Comparison of ENCODE assay signal across 7 mouse cellular contexts in the genomic region with DNA sequence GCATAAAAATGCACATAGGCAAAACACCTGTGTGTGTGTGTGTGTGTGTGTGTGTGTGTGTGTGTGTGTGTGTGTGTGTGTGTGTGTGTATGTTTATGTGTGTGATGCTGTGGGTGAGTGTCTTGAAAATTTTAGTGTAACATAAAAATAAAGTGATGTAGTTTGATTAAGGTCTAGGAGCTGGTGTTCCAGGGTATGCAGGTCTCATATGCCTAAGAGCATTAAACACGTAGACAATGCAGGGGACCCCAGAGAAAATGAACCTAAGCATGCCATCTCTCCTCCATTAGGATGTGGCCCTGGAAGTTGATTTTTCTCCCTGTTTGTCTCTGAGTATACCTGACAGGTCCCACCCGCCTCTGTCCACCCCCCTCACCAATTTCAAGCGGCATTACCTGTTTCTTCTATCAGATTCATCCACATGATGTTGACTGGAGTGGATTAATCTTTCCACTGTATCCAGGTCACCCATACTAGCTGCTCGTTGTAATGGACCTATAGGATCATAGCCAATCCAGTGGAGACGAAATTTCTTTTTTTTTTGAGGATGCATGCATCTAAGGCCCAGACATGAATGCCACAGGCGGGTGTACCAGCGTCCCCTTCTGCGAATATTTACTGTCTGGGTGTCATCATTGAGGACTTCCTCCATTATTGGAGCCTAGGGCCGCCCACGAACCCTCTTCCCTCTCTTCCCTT. TPM values are rescaled to one million over a fixed set of nuclear protein-coding genes. Genes with fewer than 3 reads are reported as not detected.
DNase-seq lines count a peak whose midpoint lies in the region; ATAC-seq lines count a peak whose summit lies in the region.
"Not testable (repeated sequence)": the region's sequence is repeated elsewhere in the genome, so short reads cannot be mapped to it uniquely, and the experiment has no call there.

No protein-coding gene starts in this region.

- H3K4me3 ChIP-seq in embryonic facial prominence, embryonic 12.5 days; hindbrain, embryonic 11.5 days (ENCODE audit: low read depth, low read length); kidney, embryonic 14.5 days (ENCODE audit: low read length); liver, embryonic 12.5 days; midbrain, embryonic 16.5 days (ENCODE audit: low read depth, low read length); stomach, embryonic 14.5 days (ENCODE audit: low read depth, low read length): not testable (repeated sequence)

- not testable (repeated sequence) for H3K27ac ChIP-seq in embryonic facial prominence, embryonic 12.5 days; hindbrain, embryonic 11.5 days (ENCODE audit: low read depth, low read length); kidney, embryonic 14.5 days (ENCODE audit: low read depth, low read length); liver, embryonic 12.5 days; midbrain, embryonic 16.5 days (ENCODE audit: low read length); stomach, embryonic 14.5 days (ENCODE audit: low read length)

- H3K4me2 ChIP-seq in embryonic facial prominence, embryonic 12.5 days (replicated peaks); hindbrain, embryonic 11.5 days (replicated peaks; ENCODE audit: low read depth, low read length); kidney, embryonic 14.5 days (replicated peaks; ENCODE audit: low read depth, low read length); liver, embryonic 12.5 days; midbrain, embryonic 16.5 days (ENCODE audit: low read length); stomach, embryonic 14.5 days (replicated peaks; ENCODE audit: low read depth, low read length): not testable (repeated sequence)

- WGBS in embryonic facial prominence, embryonic 12.5 days = 81% methylated on average over 9 of the region's 10 CpGs
- 81% methylated on average over 7 of the region's 10 CpGs for WGBS in hindbrain, embryonic 11.5 days
- WGBS in kidney, embryonic 14.5 days = 88% methylated on average over 8 of the region's 10 CpGs
- 55% methylated on average over 9 of the region's 10 CpGs for WGBS in liver, embryonic 12.5 days (ENCODE audit: insufficient replicate concordance)
- 77% methylated on average over 7 of the region's 10 CpGs for WGBS in midbrain, embryonic 16.5 days
- 81% methylated on average over 7 of the region's 10 CpGs for WGBS in stomach, embryonic 14.5 days

- not testable (repeated sequence) for H3K27me3 ChIP-seq in embryonic facial prominence, embryonic 12.5 days; hindbrain, embryonic 11.5 days (ENCODE audit: control insufficient read depth, insufficient read depth, low read length); kidney, embryonic 14.5 days (ENCODE audit: control insufficient read depth, insufficient read depth, low read length); liver, embryonic 12.5 days (replicated peaks); midbrain, embryonic 16.5 days (ENCODE audit: control insufficient read depth, insufficient read depth, low read depth, low read length); stomach, embryonic 14.5 days (ENCODE audit: control insufficient read depth, insufficient read depth, low read length)

- DNase-seq in heart, adult 11 months = peak; percentile 82
- not testable (repeated sequence) for DNase-seq in hindbrain, embryonic 11.5 days (ENCODE audit: low spot score)

- not testable (repeated sequence) for H3K36me3 ChIP-seq in embryonic facial prominence, embryonic 12.5 days; hindbrain, embryonic 11.5 days (ENCODE audit: control insufficient read depth, insufficient read depth, low read length); kidney, embryonic 14.5 days (ENCODE audit: control insufficient read depth, insufficient read depth, low read length); liver, embryonic 12.5 days; midbrain, embryonic 16.5 days (ENCODE audit: control insufficient read depth, insufficient read depth, low read length); stomach, embryonic 14.5 days (ENCODE audit: control insufficient read depth, insufficient read depth, low read length)

- not testable (repeated sequence) for H3K9ac ChIP-seq in embryonic facial prominence, embryonic 12.5 days; hindbrain, embryonic 11.5 days (ENCODE audit: low read depth, low read length); kidney, embryonic 14.5 days (ENCODE audit: low read depth, low read length); liver, embryonic 12.5 days; midbrain, embryonic 16.5 days (ENCODE audit: low read depth, low read length); stomach, embryonic 14.5 days (replicated peaks; ENCODE audit: low read depth, low read length)

- peak; percentile 56; the same call in 1 of the 2 replicates for ATAC-seq in embryonic facial prominence, embryonic 12.5 days (ENCODE audit: insufficient number of reproducible peaks, insufficient read depth, low FRiP score, low TSS enrichment)
- ATAC-seq in hindbrain, embryonic 11.5 days (ENCODE audit: low FRiP score) = peak; percentile 71
- ATAC-seq in kidney, embryonic 14.5 days (ENCODE audit: low FRiP score, low TSS enrichment) = peak; percentile 57; the same call in 1 of the 2 replicates
- peak; percentile 37; the same call in 1 of the 2 replicates for ATAC-seq in liver, embryonic 12.5 days
- ATAC-seq in midbrain, embryonic 16.5 days = peak; percentile 32; the same call in 1 of the 2 replicates
- peak; percentile 58 for ATAC-seq in stomach, embryonic 14.5 days (ENCODE audit: insufficient number of reproducible peaks, insufficient read depth, low FRiP score, low read depth)

- not testable (repeated sequence) for H3K9me3 ChIP-seq in embryonic facial prominence, embryonic 12.5 days; hindbrain, embryonic 11.5 days (ENCODE audit: control insufficient read depth, low read length); kidney, embryonic 14.5 days (ENCODE audit: control insufficient read depth, low read length); liver, embryonic 12.5 days (replicated peaks); midbrain, embryonic 16.5 days (replicated peaks; ENCODE audit: control insufficient read depth, low read length, poor library complexity, severe bottlenecking); stomach, embryonic 14.5 days (ENCODE audit: control insufficient read depth, low read depth, low read length)

- H3K4me1 ChIP-seq in embryonic facial prominence, embryonic 12.5 days; hindbrain, embryonic 11.5 days (replicated peaks; ENCODE audit: control insufficient read depth, insufficient read depth, low read length); kidney, embryonic 14.5 days (ENCODE audit: control insufficient read depth, insufficient read depth, low read length); liver, embryonic 12.5 days; midbrain, embryonic 16.5 days (ENCODE audit: control insufficient read depth, insufficient read depth, low read length); stomach, embryonic 14.5 days (ENCODE audit: control insufficient read depth, insufficient read depth, low read length): not testable (repeated sequence)

RNA-seq across cellular contexts. Expression of a gene that starts 25.0 kb away (rescaled TPM):
- 8.1 and 8.5 TPM in 2 replicates for polyA plus RNA-seq in embryonic facial prominence, embryonic 12.5 days (2016; fragmentation: Nextera tagmentation; extraction: Ambion mirVana)
- polyA plus RNA-seq in hindbrain, embryonic 11.5 days (2014; fragmentation: Nextera tagmentation; extraction: Ambion mirVana) = 6.6 and 8.2 TPM in 2 replicates
- polyA plus RNA-seq in kidney, embryonic 14.5 days (2014; fragmentation: Nextera tagmentation; extraction: Ambion mirVana) = 6.9 and 7.7 TPM in 2 replicates
- polyA plus RNA-seq in liver, embryonic 12.5 days (2016; fragmentation: Nextera tagmentation; extraction: Ambion mirVana) = 2.0 and 2.5 TPM in 2 replicates
- polyA plus RNA-seq in midbrain, embryonic 16.5 days (2015; fragmentation: Nextera tagmentation; extraction: Ambion mirVana) = 9.6 and 9.9 TPM in 2 replicates
- 7.1 and 7.3 TPM in 2 replicates for polyA plus RNA-seq in stomach, embryonic 14.5 days (2014; fragmentation: Nextera tagmentation; extraction: Ambion mirVana)

RNA-seq across cellular contexts. Expression of a gene that starts 51.6 kb away (rescaled TPM):
- 10.7 and 11.4 TPM in 2 replicates for polyA plus RNA-seq in embryonic facial prominence, embryonic 12.5 days (2016; fragmentation: Nextera tagmentation; extraction: Ambion mirVana)
- 9.1 and 12.4 TPM in 2 replicates for polyA plus RNA-seq in hindbrain, embryonic 11.5 days (2014; fragmentation: Nextera tagmentation; extraction: Ambion mirVana)
- polyA plus RNA-seq in kidney, embryonic 14.5 days (2014; fragmentation: Nextera tagmentation; extraction: Ambion mirVana) = 4.8 and 10.5 TPM in 2 replicates
- 1.1 and 1.4 TPM in 2 replicates for polyA plus RNA-seq in liver, embryonic 12.5 days (2016; fragmentation: Nextera tagmentation; extraction: Ambion mirVana)
- 18.4 and 21.2 TPM in 2 replicates for polyA plus RNA-seq in midbrain, embryonic 16.5 days (2015; fragmentation: Nextera tagmentation; extraction: Ambion mirVana)
- polyA plus RNA-seq in stomach, embryonic 14.5 days (2014; fragmentation: Nextera tagmentation; extraction: Ambion mirVana) = 7.3 and 7.4 TPM in 2 replicates

RNA-seq across cellular contexts. Expression of a gene that starts 51.7 kb away (rescaled TPM):
- 30.5 and 31.9 TPM in 2 replicates for polyA plus RNA-seq in embryonic facial prominence, embryonic 12.5 days (2016; fragmentation: Nextera tagmentation; extraction: Ambion mirVana)
- 40.2 and 43.5 TPM in 2 replicates for polyA plus RNA-seq in hindbrain, embryonic 11.5 days (2014; fragmentation: Nextera tagmentation; extraction: Ambion mirVana)
- polyA plus RNA-seq in kidney, embryonic 14.5 days (2014; fragmentation: Nextera tagmentation; extraction: Ambion mirVana) = 29.1 and 30.9 TPM in 2 replicates
- 12.4 and 13.1 TPM in 2 replicates for polyA plus RNA-seq in liver, embryonic 12.5 days (2016; fragmentation: Nextera tagmentation; extraction: Ambion mirVana)
- polyA plus RNA-seq in midbrain, embryonic 16.5 days (2015; fragmentation: Nextera tagmentation; extraction: Ambion mirVana) = 32.7 and 33.6 TPM in 2 replicates
- polyA plus RNA-seq in stomach, embryonic 14.5 days (2014; fragmentation: Nextera tagmentation; extraction: Ambion mirVana) = 27.5 and 29.9 TPM in 2 replicates
